Mouse (Mus musculus) gastrocnemius, adult 18-20 months (tissue): ENCODE measurements around the gene Ntn5. TPM values are rescaled to one million over a fixed set of nuclear protein-coding genes. Genes with fewer than 3 reads are reported as not detected.

Source experiments
- DNase-seq: peaks from one replicate; pipeline ENCODE4 v3.0.0; 2021; ENCODE audit warnings: low spot score
- total RNA-seq, 2 experiments: library from RNA; stranded (reverse); gene quantifications; 2 replicates each; pipeline ENCODE4 v1.2.3; 2021

The Ntn5 gene
- total RNA-seq, 2 experiments from 2014 or later, result 0.14 to 0.26 TPM

GRCm38 (mm10) chr7:45723781-45724180 is 40.0 kb downstream of the Ntn5 start:
- DNase-seq, result no peak

- no peak for DNase-seq
Measured at GRCm38 (mm10) chr7:45725151-45725550, 41.3 kb downstream of the Ntn5 start.

GRCm38 (mm10) chr7:45725713-45726112 is 41.9 kb downstream of the Ntn5 start, which contains the start of gene Spaca4:
Gene Spaca4 (minus strand): TSS chr7:45725813.
- no peak for DNase-seq

GRCm38 (mm10) chr7:45726419-45726818 is 42.6 kb downstream of the Ntn5 start:
- DNase-seq, result no peak

- DNase-seq, result no peak
Measured at GRCm38 (mm10) chr7:45727625-45728024, 43.8 kb downstream of the Ntn5 start.

GRCm38 (mm10) chr7:45730727-45731431 is 47.1 kb downstream of the Ntn5 start:
- DNase-seq, result no peak

- no peak for DNase-seq
Measured at GRCm38 (mm10) chr7:45733477-45733876, 49.7 kb downstream of the Ntn5 start.

GRCm38 (mm10) chr7:45739162-45739763 is 55.4 kb downstream of the Ntn5 start:
- DNase-seq, result peak; percentile 80

- no peak for DNase-seq
Measured at GRCm38 (mm10) chr7:45739820-45740219, 56.0 kb downstream of the Ntn5 start.

- no peak for DNase-seq
Measured at GRCm38 (mm10) chr7:45741308-45741707, 57.5 kb downstream of the Ntn5 start.

- DNase-seq, result no peak
Measured at GRCm38 (mm10) chr7:45741777-45742176, 58.0 kb downstream of the Ntn5 start.

GRCm38 (mm10) chr7:45742338-45742737 is 58.5 kb downstream of the Ntn5 start:
- no peak for DNase-seq

Other genes with a start within 250 kb of the Ntn5 start
- gene Gys1, start 249.2 kb upstream of the Ntn5 start, total RNA-seq, result 100 to 1,000 TPM; 321 to 326 TPM
- gene Ruvbl2, start 245.9 kb upstream of the Ntn5 start, total RNA-seq, result 10 to 100 TPM; 26.6 to 27.9 TPM
- gene Ftl1, start 224.1 kb upstream of the Ntn5 start, total RNA-seq, result 100 to 1,000 TPM; 109 to 151 TPM
- gene Bax, start 217.1 kb upstream of the Ntn5 start, total RNA-seq, result 10 to 100 TPM; 14.2 to 16.6 TPM
- not detected for gene Tulp2, start 202.1 kb upstream of the Ntn5 start, total RNA-seq
- gene Gm45808, start 197.2 kb upstream of the Ntn5 start, total RNA-seq, result 1 to 10 TPM; 8.1 to 9.6 TPM
- gene Dhdh, start 195.2 kb upstream of the Ntn5 start, total RNA-seq, result 10 to 100 TPM; 22.6 to 22.9 TPM
- gene Nucb1, start 173.6 kb upstream of the Ntn5 start, total RNA-seq, result 10 to 100 TPM; 63.3 to 68.6 TPM
- 10 to 100 TPM; 28.6 to 63.5 TPM for gene Ppp1r15a, start 157.8 kb upstream of the Ntn5 start, total RNA-seq
- 1 to 10 TPM; 5.2 to 5.3 TPM for gene Plekha4, start 157.7 kb upstream of the Ntn5 start, total RNA-seq
- gene Hsd17b14, start 129.1 kb upstream of the Ntn5 start, total RNA-seq, result 1 to 10 TPM in 1 of 2 experiments, under 1 TPM in 1; 0.91 to 1.9 TPM
- 10 to 100 TPM; 95.0 to 98.1 TPM for gene Bcat2, start 113.9 kb upstream of the Ntn5 start, total RNA-seq
- not detected for gene Fgf21, start 68.5 kb upstream of the Ntn5 start, total RNA-seq
- gene Fut1, start 66.7 kb upstream of the Ntn5 start, total RNA-seq, result not detected
- not detected for gene Izumo1, start 62.2 kb upstream of the Ntn5 start, total RNA-seq
- gene Rasip1, start 56.5 kb upstream of the Ntn5 start, total RNA-seq, result 1 to 10 TPM; 5.5 to 8.5 TPM
- 10 to 100 TPM; 17.6 to 18.7 TPM for gene Mamstr, start 44.0 kb upstream of the Ntn5 start, total RNA-seq
- under 1 TPM in 1 of 2 experiments, not detected in 1; 0.11 TPM for gene Fut2, start 17.6 kb upstream of the Ntn5 start, total RNA-seq
- gene Sec1, start 10.4 kb downstream of the Ntn5 start, total RNA-seq, result under 1 TPM; 0.09 TPM
- gene Car11, start 15.8 kb downstream of the Ntn5 start, total RNA-seq, result 10 to 100 TPM; 11.1 to 17.3 TPM
- 10 to 100 TPM; 19.4 to 22.9 TPM for gene Dbp, start 21.1 kb downstream of the Ntn5 start, total RNA-seq
- gene Rpl18, start 31.4 kb downstream of the Ntn5 start, total RNA-seq, result 100 to 1,000 TPM; 442 to 461 TPM
- 10 to 100 TPM; 15.2 to 15.6 TPM for gene Sphk2, start 34.0 kb downstream of the Ntn5 start, total RNA-seq
- gene Fam83e, start 37.2 kb downstream of the Ntn5 start, total RNA-seq, result under 1 TPM in 1 of 2 experiments, not detected in 1; 0.18 TPM
- gene Spaca4, start 41.8 kb downstream of the Ntn5 start, total RNA-seq, result not detected
- gene Lmtk3, start 99.7 kb downstream of the Ntn5 start, total RNA-seq, result not detected
- gene Sult2b1, start 100.6 kb downstream of the Ntn5 start, total RNA-seq, result not detected
- 10 to 100 TPM; 25.3 to 34.6 TPM for gene Cyth2, start 130.6 kb downstream of the Ntn5 start, total RNA-seq
- under 1 TPM in 1 of 2 experiments, not detected in 1; 0.28 TPM for gene Kcnj14, start 140.8 kb downstream of the Ntn5 start, total RNA-seq
- gene Grwd1, start 146.9 kb downstream of the Ntn5 start, total RNA-seq, result 10 to 100 TPM; 13.4 to 14.3 TPM
- gene Kdelr1, start 188.8 kb downstream of the Ntn5 start, total RNA-seq, result 10 to 100 TPM; 62.0 to 65.6 TPM
- gene Grin2d, start 194.4 kb downstream of the Ntn5 start, total RNA-seq, result under 1 TPM; 0.11 to 0.17 TPM
- not detected for gene Syngr4, start 212.7 kb downstream of the Ntn5 start, total RNA-seq
- 10 to 100 TPM; 56.7 to 59.4 TPM for gene Tmem143, start 212.9 kb downstream of the Ntn5 start, total RNA-seq
- gene Emp3, start 237.4 kb downstream of the Ntn5 start, total RNA-seq, result 10 to 100 TPM in 1 of 2 experiments, 1 to 10 TPM in 1; 7.8 to 15.1 TPM
- under 1 TPM; 0.18 to 0.21 TPM for gene Ccdc114, start 240.1 kb downstream of the Ntn5 start, total RNA-seq